Mouse (Mus musculus): Measurements from ENCODE around the gene Trank1. TPM values are rescaled to one million over a fixed set of nuclear protein-coding genes. Genes with fewer than 3 reads are reported as not detected.

Trank1 gene
- total and polyA plus RNA-seq, 3 experiments = 0.13 to 0.66 (median 0.34) TPM

GRCm38 (mm10) chr9:111351641-111352040, 40.1 kb downstream of the Trank1 start:
- Histone ChIP-seq H3K4me2 (ENCODE audit: insufficient read depth, low read depth, poor library complexity, severe bottlenecking) (no peak overlapping the region), H3K9me3 (replicated peaks; ENCODE audit: low read length) (no peaks in the 10 kb centered on the region), H3K27me3 (replicated peaks) (no peaks in the 10 kb centered on the region), H3K79me2 (replicated peaks; ENCODE audit: control insufficient read depth, extremely low read depth, insufficient read depth, poor library complexity, severe bottlenecking) (no peaks in the 10 kb centered on the region), H3K36me3 (replicated peaks in 1 of 2; ENCODE audit: control insufficient read depth in 1 of 2, insufficient read depth in 1 of 2, low read length in 1 of 2) (no peaks in the 10 kb centered on the region), H3K4me1 (ENCODE audit: control insufficient read depth in 1 of 2, insufficient read depth in 2 of 2) (no peaks in the 10 kb centered on the region), H3K4me3 (replicated peaks in 1 of 3; ENCODE audit: low read depth in 2 of 3, low read length in 2 of 3, poor library complexity in 1 of 3) (no peak overlapping the region), H3K27ac (ENCODE audit: insufficient read depth, low read depth) (no peak overlapping the region), H3K9ac (ENCODE audit: insufficient read depth, low read depth) (no peak overlapping the region)
- TF ChIP-seq MXI1 (IDR thresholded peaks at IDR 0.05; ENCODE audit: low read depth, low read length) (no peak), CTCF (conservative IDR thresholded peaks at IDR 0.05 in 1 of 2, IDR thresholded peaks at IDR 0.05 in 1 of 2; ENCODE audit: low read depth in 2 of 2, low read length in 2 of 2) (no peak), NELFE (IDR thresholded peaks at IDR 0.05; ENCODE audit: low read depth, low read length) (no peak), KAT2A (IDR thresholded peaks at IDR 0.05; ENCODE audit: insufficient replicate concordance, low read length) (no peak), MYC (IDR thresholded peaks at IDR 0.05; ENCODE audit: low read depth, low read length) (no peak), ZMIZ1 (IDR thresholded peaks at IDR 0.05; ENCODE audit: low read depth, low read length) (no peak), MAZ (IDR thresholded peaks at IDR 0.05; ENCODE audit: low read depth, low read length) (no peak), SIN3A (IDR thresholded peaks at IDR 0.05; ENCODE audit: low read length) (no peak), NRF1 (IDR thresholded peaks at IDR 0.05; ENCODE audit: low read depth, low read length) (no peak), TBP (conservative IDR thresholded peaks at IDR 0.05; ENCODE audit: low read depth, low read length) (no peak), ZC3H11A (IDR thresholded peaks at IDR 0.05; ENCODE audit: low read depth, low read length) (no peak), JUND (conservative IDR thresholded peaks at IDR 0.05; ENCODE audit: low read depth, low read length) (no peak)
- dilution Hi-C loops (cut with MboI; ENCODE audit: extremely low pct_ligation_motif_present, extremely low pct_unique_long_range_greater_than_20kb, low sequenced_read_pairs) = no loop called here
- in situ Hi-C loops (cut with MboI; ENCODE audit: low pct_ligation_motif_present, low pct_unique_long_range_greater_than_20kb, low sequenced_read_pairs) = no loop called here
- DNase-seq (ENCODE audit: extremely low read depth) = no peak

GRCm38 (mm10) chr9:111352646-111353045, 41.1 kb downstream of the Trank1 start:
- in situ Hi-C loops (cut with MboI; ENCODE audit: low pct_ligation_motif_present, low pct_unique_long_range_greater_than_20kb, low sequenced_read_pairs) = no loop called here
- Histone ChIP-seq H3K4me1 (ENCODE audit: control insufficient read depth in 1 of 2, insufficient read depth in 2 of 2) (no peaks in the 10 kb centered on the region), H3K36me3 (replicated peaks in 1 of 2; ENCODE audit: control insufficient read depth in 1 of 2, insufficient read depth in 1 of 2, low read length in 1 of 2) (no peaks in the 10 kb centered on the region), H3K27me3 (replicated peaks) (no peaks in the 10 kb centered on the region), H3K4me3 (replicated peaks in 1 of 3; ENCODE audit: low read depth in 2 of 3, low read length in 2 of 3, poor library complexity in 1 of 3) (no peak overlapping the region), H3K9me3 (replicated peaks; ENCODE audit: low read length) (no peaks in the 10 kb centered on the region), H3K27ac (ENCODE audit: insufficient read depth, low read depth) (no peak overlapping the region), H3K79me2 (replicated peaks; ENCODE audit: control insufficient read depth, extremely low read depth, insufficient read depth, poor library complexity, severe bottlenecking) (no peaks in the 10 kb centered on the region), H3K4me2 (ENCODE audit: insufficient read depth, low read depth, poor library complexity, severe bottlenecking) (no peak overlapping the region), H3K9ac (ENCODE audit: insufficient read depth, low read depth) (no peak overlapping the region)
- dilution Hi-C loops (cut with MboI; ENCODE audit: extremely low pct_ligation_motif_present, extremely low pct_unique_long_range_greater_than_20kb, low sequenced_read_pairs) = no loop called here
- no peak for TF ChIP-seq IRF4 (IDR thresholded peaks at IDR 0.05; ENCODE audit: low read depth, low read length)
- no peak for TF ChIP-seq HCFC1 (IDR thresholded peaks at IDR 0.05; ENCODE audit: low read depth, low read length)
- no peak for TF ChIP-seq SIN3A (IDR thresholded peaks at IDR 0.05; ENCODE audit: low read length)
- no peak for TF ChIP-seq SMC3 (IDR thresholded peaks at IDR 0.05; ENCODE audit: low read depth, low read length)
- no peak for TF ChIP-seq BHLHE40 (IDR thresholded peaks at IDR 0.05; ENCODE audit: low read depth, low read length)
- TF ChIP-seq PAX5 (IDR thresholded peaks at IDR 0.05; ENCODE audit: low read length) = no peak
- no peak for TF ChIP-seq TCF12 (IDR thresholded peaks at IDR 0.05; ENCODE audit: low read depth, low read length)
- TF ChIP-seq CHD1 (IDR thresholded peaks at IDR 0.05; ENCODE audit: low read depth, low read length) = no peak
- no peak for TF ChIP-seq MAX (IDR thresholded peaks at IDR 0.05; ENCODE audit: low read length)
- no peak for TF ChIP-seq ZMIZ1 (IDR thresholded peaks at IDR 0.05; ENCODE audit: low read depth, low read length)
- TF ChIP-seq ELF1 (IDR thresholded peaks at IDR 0.05; ENCODE audit: low read depth, low read length) = no peak
- TF ChIP-seq UBTF (IDR thresholded peaks at IDR 0.05; ENCODE audit: low read depth, low read length) = no peak
- TF ChIP-seq MAZ (IDR thresholded peaks at IDR 0.05; ENCODE audit: low read depth, low read length) = no peak
- no peak for TF ChIP-seq KAT2A (IDR thresholded peaks at IDR 0.05; ENCODE audit: insufficient replicate concordance, low read length)
- no peak for TF ChIP-seq MYC (IDR thresholded peaks at IDR 0.05; ENCODE audit: low read depth, low read length)
- TF ChIP-seq GABPA (IDR thresholded peaks at IDR 0.05; ENCODE audit: insufficient replicate concordance, low read depth, low read length) = no peak
- TF ChIP-seq POLR2A (IDR thresholded peaks at IDR 0.05; ENCODE audit: low read depth, low read length) = no peak
- TF ChIP-seq ZNF384 (IDR thresholded peaks at IDR 0.05; ENCODE audit: low read depth, low read length) = no peak
- DNase-seq (ENCODE audit: extremely low read depth) = no peak
